Mouse (Mus musculus) MEL (cell line): Measurements from ENCODE around the gene Grm2. TPM values are rescaled to one million over a fixed set of nuclear protein-coding genes. Genes with fewer than 3 reads are reported as not detected.

Source experiments
- DNase-seq: peaks from one replicate; pipeline ENCODE4 v3.0.0; 2011; ENCODE audit warnings: low read depth, low spot score
- H3K27ac ChIP-seq: 2 replicates; pipeline ENCODE4 v1.5.1; 2012; ENCODE audit warnings: low read depth, mild to moderate bottlenecking, control low read depth, low read length, moderate library complexity; ENCODE audit not compliant: control insufficient read depth
- H3K27me3 ChIP-seq, 2 experiments: fragments of 150-350 bp in 1 of 2; sonication (generic) in 1 of 2; 2 replicates each; pipeline ENCODE4 v1.6.1; 2012; ENCODE audit warnings: low read length in 2 of 2, mild to moderate bottlenecking in 2 of 2, improper control_type of control experiment in 1 of 2, moderate library complexity in 1 of 2; ENCODE audit not compliant: insufficient read depth in 2 of 2, control insufficient read depth in 1 of 2
- H3K36me3 ChIP-seq, 2 experiments: 2 replicates each; pipeline ENCODE4 v1.6.1; 2012 to 2014; ENCODE audit warnings: low read length in 2 of 2, improper control_type of control experiment in 1 of 2, inconsistent platforms in 1 of 2, mild to moderate bottlenecking in 1 of 2; ENCODE audit not compliant: insufficient read depth in 2 of 2, control insufficient read depth in 1 of 2
- H3K4me1 ChIP-seq, 2 experiments: fragments of 150-350 bp in 1 of 2; sonication (generic) in 1 of 2; 2 replicates each; pipeline ENCODE4 v1.6.1; 2012; ENCODE audit warnings: low read length in 2 of 2, improper control_type of control experiment in 1 of 2, mild to moderate bottlenecking in 1 of 2; ENCODE audit not compliant: insufficient read depth in 2 of 2, control insufficient read depth in 1 of 2
- H3K4me3 ChIP-seq, 2 experiments: fragments of 150-350 bp in 1 of 2; sonication (generic) in 1 of 2; 2 replicates each; pipeline ENCODE4 v1.5.1; 2012; ENCODE audit warnings: low read depth in 2 of 2, low read length in 2 of 2, mild to moderate bottlenecking in 2 of 2, moderate library complexity in 2 of 2, control low read depth in 1 of 2, improper control_type of control experiment in 1 of 2; ENCODE audit not compliant: control insufficient read depth in 1 of 2, insufficient read depth in 1 of 2
- H3K79me2 ChIP-seq: 2 replicates; pipeline ENCODE4 v1.6.1; 2012; ENCODE audit warnings: mild to moderate bottlenecking, low read length, moderate library complexity; ENCODE audit not compliant: control insufficient read depth, poor library complexity, insufficient read depth
- H3K9ac ChIP-seq: 2 replicates; pipeline ENCODE4 v1.6.1; 2012; ENCODE audit warnings: low read depth, mild to moderate bottlenecking, control low read depth, low read length, moderate library complexity; ENCODE audit not compliant: control insufficient read depth, poor library complexity, severe bottlenecking
- H3K9me3 ChIP-seq: fragments of 150-350 bp; sonication (generic); replicated peaks from 2 replicates; pipeline ENCODE4 v1.6.1; 2012; ENCODE audit warnings: mild to moderate bottlenecking, low read length, improper control_type of control experiment, moderate library complexity; ENCODE audit not compliant: insufficient read depth
- CTCF ChIP-seq, 3 experiments: IDR thresholded peaks in 2 of 3; conservative IDR thresholded peaks in 1 of 3; 2 replicates each; pipeline ENCODE4 v1.5.1; 2011 to 2012; ENCODE audit warnings: low read length in 3 of 3, low read depth in 2 of 3, mild to moderate bottlenecking in 2 of 3, improper control_type of control experiment in 1 of 3, inconsistent platforms in 1 of 3, mixed read lengths in 1 of 3, moderate library complexity in 1 of 3; ENCODE audit not compliant: control insufficient read depth in 1 of 3, insufficient read depth in 1 of 3, poor library complexity in 1 of 3, severe bottlenecking in 1 of 3
- E2F4 ChIP-seq: IDR thresholded peaks from 2 replicates; pipeline ENCODE4 v1.6.1; 2011; ENCODE audit warnings: low read depth, low read length, improper control_type of control experiment, borderline replicate concordance
- ELF1 ChIP-seq: IDR thresholded peaks from 2 replicates; pipeline ENCODE4 v1.6.1; 2014; ENCODE audit warnings: low read depth, mild to moderate bottlenecking, inconsistent platforms, low read length, improper control_type of control experiment, moderate library complexity
- EP300 ChIP-seq, 2 experiments: IDR thresholded peaks; 2 replicates each; pipeline ENCODE4 v1.6.1; 2011; ENCODE audit warnings: improper control_type of control experiment in 2 of 2, low read length in 2 of 2, low read depth in 1 of 2, mild to moderate bottlenecking in 1 of 2
- ETS1 ChIP-seq: IDR thresholded peaks from 2 replicates; pipeline ENCODE4 v1.6.1; 2012; ENCODE audit warnings: low read depth, mild to moderate bottlenecking, inconsistent platforms, low read length, improper control_type of control experiment, moderate library complexity
- GABPA ChIP-seq: IDR thresholded peaks from 2 replicates; pipeline ENCODE4 v1.6.1; 2012; ENCODE audit warnings: low read depth, mild to moderate bottlenecking, inconsistent platforms, low read length, improper control_type of control experiment, moderate library complexity
- GATA1 ChIP-seq: IDR thresholded peaks from 2 replicates; pipeline ENCODE4 v1.6.1; 2011; ENCODE audit warnings: low read depth, low read length, improper control_type of control experiment
- JUND ChIP-seq: IDR thresholded peaks from 2 replicates; pipeline ENCODE4 v1.6.1; 2011; ENCODE audit warnings: low read depth, mild to moderate bottlenecking, improper control_type of control experiment, low read length
- MAFK ChIP-seq: IDR thresholded peaks from 2 replicates; pipeline ENCODE4 v1.6.1; 2011; ENCODE audit warnings: low read depth, mild to moderate bottlenecking, low read length, improper control_type of control experiment, borderline replicate concordance
- MAX ChIP-seq: IDR thresholded peaks from 2 replicates; pipeline ENCODE4 v1.6.1; 2011; ENCODE audit warnings: low read length, improper control_type of control experiment
- MAZ ChIP-seq: IDR thresholded peaks from 2 replicates; pipeline ENCODE4 v1.6.1; 2012; ENCODE audit warnings: low read depth, mild to moderate bottlenecking, inconsistent platforms, low read length, improper control_type of control experiment
- MEF2A ChIP-seq: IDR thresholded peaks from 2 replicates; pipeline ENCODE4 v1.6.1; 2014; ENCODE audit warnings: low read depth, mild to moderate bottlenecking, inconsistent platforms, low read length, improper control_type of control experiment; ENCODE audit not compliant: poor library complexity, insufficient replicate concordance, severe bottlenecking; ENCODE audit errors: extremely low read depth
- MXI1 ChIP-seq: IDR thresholded peaks from 2 replicates; pipeline ENCODE4 v1.6.1; 2011; ENCODE audit warnings: mild to moderate bottlenecking, low read depth, low read length, improper control_type of control experiment
- MYB ChIP-seq: IDR thresholded peaks from 2 replicates; pipeline ENCODE4 v1.6.1; 2011; ENCODE audit warnings: mild to moderate bottlenecking, low read depth, low read length, improper control_type of control experiment
- MYC ChIP-seq: IDR thresholded peaks from 2 replicates; pipeline ENCODE4 v1.6.1; 2011; ENCODE audit warnings: low read depth, mild to moderate bottlenecking, low read length, improper control_type of control experiment, moderate library complexity
- NELFE ChIP-seq: IDR thresholded peaks from 2 replicates; pipeline ENCODE4 v1.6.1; 2011; ENCODE audit warnings: low read depth, low read length, improper control_type of control experiment
- NRF1 ChIP-seq: IDR thresholded peaks from 2 replicates; pipeline ENCODE4 v1.6.1; 2014; ENCODE audit warnings: low read depth, mild to moderate bottlenecking, inconsistent platforms, low read length, improper control_type of control experiment, moderate library complexity; ENCODE audit not compliant: poor library complexity, insufficient read depth, severe bottlenecking
- POLR2A ChIP-seq, 2 experiments: IDR thresholded peaks; 2 replicates each; pipeline ENCODE4 v1.6.1; 2011 to 2012; ENCODE audit warnings: low read length in 2 of 2, mild to moderate bottlenecking in 2 of 2, control low read depth in 1 of 2, improper control_type of control experiment in 1 of 2, low read depth in 1 of 2, moderate library complexity in 1 of 2; ENCODE audit not compliant: control insufficient read depth in 1 of 2, insufficient read depth in 1 of 2, poor library complexity in 1 of 2
- POLR2AphosphoS2 ChIP-seq: IDR thresholded peaks from 2 replicates; pipeline ENCODE4 v1.6.1; 2011; ENCODE audit warnings: low read length, improper control_type of control experiment
- POLR2AphosphoS5 ChIP-seq: IDR thresholded peaks from 2 replicates; pipeline ENCODE4 v1.6.1; 2012; ENCODE audit warnings: low read depth, borderline replicate concordance, mild to moderate bottlenecking, inconsistent platforms, low read length, moderate library complexity, mixed read lengths
- RAD21 ChIP-seq: IDR thresholded peaks from 2 replicates; pipeline ENCODE4 v1.6.1; 2011; ENCODE audit warnings: mild to moderate bottlenecking, low read depth, low read length, improper control_type of control experiment
- RCOR1 ChIP-seq: IDR thresholded peaks from 2 replicates; pipeline ENCODE4 v1.6.1; 2012; ENCODE audit warnings: low read depth, mild to moderate bottlenecking, inconsistent platforms, low read length, improper control_type of control experiment
- SMC3 ChIP-seq: IDR thresholded peaks from 2 replicates; pipeline ENCODE4 v1.6.1; 2011; ENCODE audit warnings: low read depth, low read length, improper control_type of control experiment
- UBTF ChIP-seq: IDR thresholded peaks from 2 replicates; pipeline ENCODE4 v1.6.1; 2012; ENCODE audit warnings: low read depth, mild to moderate bottlenecking, inconsistent platforms, low read length, improper control_type of control experiment, moderate library complexity, borderline replicate concordance; ENCODE audit not compliant: insufficient read depth
- USF1 ChIP-seq: IDR thresholded peaks from 2 replicates; pipeline ENCODE4 v1.6.1; 2014; ENCODE audit warnings: low read depth, mild to moderate bottlenecking, inconsistent platforms, low read length, improper control_type of control experiment, moderate library complexity
- USF2 ChIP-seq, 2 experiments: IDR thresholded peaks; 2 replicates each; pipeline ENCODE4 v1.6.1; 2011 to 2012; ENCODE audit warnings: improper control_type of control experiment in 2 of 2, low read length in 2 of 2, borderline replicate concordance in 1 of 2, inconsistent platforms in 1 of 2, low read depth in 1 of 2, mild to moderate bottlenecking in 1 of 2; ENCODE audit not compliant: insufficient read depth in 1 of 2
- ZC3H11A ChIP-seq: IDR thresholded peaks from 2 replicates; pipeline ENCODE4 v1.6.1; 2012; ENCODE audit warnings: low read depth, mild to moderate bottlenecking, inconsistent platforms, low read length, improper control_type of control experiment
- ZKSCAN1 ChIP-seq: IDR thresholded peaks from 2 replicates; pipeline ENCODE4 v1.6.1; 2012; ENCODE audit warnings: low read depth, mild to moderate bottlenecking, inconsistent platforms, low read length, improper control_type of control experiment, moderate library complexity
- ZMIZ1 ChIP-seq: IDR thresholded peaks from 2 replicates; pipeline ENCODE4 v1.6.1; 2012; ENCODE audit warnings: low read depth, mild to moderate bottlenecking, inconsistent platforms, low read length, improper control_type of control experiment, moderate library complexity
- ZNF384 ChIP-seq: IDR thresholded peaks from 2 replicates; pipeline ENCODE4 v1.6.1; 2012; ENCODE audit warnings: low read depth, mild to moderate bottlenecking, inconsistent platforms, low read length, improper control_type of control experiment
- polyA plus RNA-seq, 2 experiments: library from polyadenylated mRNA; stranded (reverse) in 1 of 2; unstranded in 1 of 2; fragments of >175 nt in 1 of 2; fragments of >200 nt in 1 of 2; gene quantifications; 2 replicates each; pipeline versions ENCODE4 v1.2.1 to v1.2.4; 2012; ENCODE audit warnings: low replicate concordance in 2 of 2, low read depth in 1 of 2; ENCODE audit not compliant: insufficient read length in 2 of 2, insufficient read depth in 1 of 2, missing spikeins in 1 of 2
- total RNA-seq: library from RNA; depleted of rRNA; stranded (reverse); fragments of 300-350 nt; gene quantifications from 2 replicates; pipeline ENCODE4 v1.2.3, GENCODE M21; 2012

Grm2 gene
- total and polyA plus RNA-seq, 3 experiments = not detected

DNA sequence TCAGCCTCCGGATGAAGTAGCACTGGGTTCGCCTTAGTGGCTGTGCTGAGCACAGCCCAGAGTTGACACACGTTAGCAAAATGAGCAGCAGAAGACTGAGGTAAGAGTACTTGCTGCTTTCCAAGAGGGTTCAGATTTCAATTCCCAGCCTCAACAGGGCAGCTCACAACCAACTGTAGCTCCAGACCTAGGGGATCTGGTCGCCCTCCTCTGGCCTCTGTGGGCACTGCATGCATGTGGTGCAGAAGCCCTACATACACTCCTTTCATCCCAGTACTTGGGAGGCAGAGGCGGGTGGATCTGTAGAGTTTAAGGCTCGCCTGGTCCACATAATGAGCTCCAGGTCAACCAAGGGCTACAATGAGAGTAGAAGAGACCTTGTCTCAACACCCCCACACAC, 12.1 kb downstream of the Grm2 start:
- peak; percentile 55 for DNase-seq
- Histone ChIP-seq H3K4me3 (no peak overlapping the region), H3K4me1 (no peaks in the 10 kb centered on the region), H3K27me3 (peaks cover 5 to 6% of the 10 kb centered on the region in 2 experiments; a peak in 3 of 4 replicates), H3K79me2 (no peaks in the 10 kb centered on the region), H3K27ac (no peak overlapping the region), H3K9me3 (no peaks in the 10 kb centered on the region), H3K9ac (no peak overlapping the region), H3K36me3 (no peaks in the 10 kb centered on the region)
- no peak for TF ChIP-seq ZKSCAN1
- TF ChIP-seq RAD21 = peak; percentile 20
- no peak for TF ChIP-seq RCOR1
- TF ChIP-seq GATA1 = no peak
- no peak for TF ChIP-seq USF2 (IDR thresholded peaks at IDR 0.05; ENCODE audit: borderline replicate concordance in 1 of 2, insufficient read depth in 1 of 2, low read depth in 1 of 2, low read length in 2 of 2)
- TF ChIP-seq MAZ = no peak
- no peak for TF ChIP-seq NELFE
- TF ChIP-seq MAX = no peak
- peak; percentile 57 for TF ChIP-seq SMC3
- TF ChIP-seq MXI1 = no peak
- no peak for TF ChIP-seq ZC3H11A
- TF ChIP-seq NRF1 = no peak
- TF ChIP-seq ZMIZ1 = no peak
- no peak for TF ChIP-seq ELF1
- no peak for TF ChIP-seq MYB
- TF ChIP-seq MAFK = no peak
- TF ChIP-seq POLR2AphosphoS5 = no peak
- no peak for TF ChIP-seq ETS1
- TF ChIP-seq JUND = no peak
- no peak for TF ChIP-seq UBTF
- TF ChIP-seq CTCF (IDR thresholded peaks at IDR 0.05 in 2 of 3, conservative IDR thresholded peaks at IDR 0.05 in 1 of 3; ENCODE audit: control insufficient read depth in 1 of 3, insufficient read depth in 1 of 3, low read depth in 2 of 3, low read length in 3 of 3, poor library complexity in 1 of 3, severe bottlenecking in 1 of 3) = peak in 2 of 3 experiments; percentile 54 to 64; a peak in 5 of 6 replicates

DNA sequence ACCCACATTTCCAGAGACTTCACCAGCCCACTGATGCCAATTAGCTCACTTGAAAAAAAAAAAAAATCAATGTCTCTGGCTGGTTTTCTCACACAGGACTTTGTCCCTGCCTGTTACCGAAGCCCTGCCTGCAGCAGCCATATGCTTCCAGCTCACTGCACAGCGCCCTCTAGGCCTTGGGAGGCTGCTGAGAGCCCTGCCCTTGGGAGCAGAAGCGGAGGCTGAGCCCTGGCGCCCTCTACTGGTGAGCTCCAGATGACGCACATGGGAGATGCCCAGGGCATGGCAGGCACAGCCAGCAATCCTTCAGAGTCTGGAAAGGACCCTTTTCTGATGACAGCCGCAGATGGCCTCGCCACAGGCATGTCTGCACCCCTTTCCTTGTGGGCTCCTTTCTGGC, 12.8 kb downstream of the Grm2 start:
- Histone ChIP-seq H3K27ac (no peak overlapping the region), H3K36me3 (no peaks in the 10 kb centered on the region), H3K4me1 (no peaks in the 10 kb centered on the region), H3K9me3 (no peaks in the 10 kb centered on the region), H3K4me3 (no peak overlapping the region), H3K27me3 (peaks cover 5 to 6% of the 10 kb centered on the region in 2 experiments; a peak in 3 of 4 replicates), H3K79me2 (no peaks in the 10 kb centered on the region), H3K9ac (no peak overlapping the region)
- peak; percentile 88 for DNase-seq
- no peak for TF ChIP-seq MEF2A
- no peak for TF ChIP-seq ZKSCAN1
- TF ChIP-seq GATA1 = no peak
- no peak for TF ChIP-seq POLR2A (IDR thresholded peaks at IDR 0.05; ENCODE audit: control insufficient read depth in 1 of 2, insufficient read depth in 1 of 2, low read depth in 1 of 2, low read length in 2 of 2, poor library complexity in 1 of 2)
- TF ChIP-seq POLR2AphosphoS5 = no peak
- TF ChIP-seq MXI1 = no peak; the same call in 1 of the 2 replicates
- no peak for TF ChIP-seq USF1
- no peak; the same call in 1 of the 2 replicates for TF ChIP-seq MAZ
- no peak for TF ChIP-seq ETS1
- TF ChIP-seq POLR2AphosphoS2 = no peak
- no peak for TF ChIP-seq GABPA
- TF ChIP-seq NRF1 = no peak
- TF ChIP-seq MYC = peak; percentile 76
- peak; percentile 53 for TF ChIP-seq MAX
- no peak for TF ChIP-seq MAFK
- no peak for TF ChIP-seq NELFE
- no peak for TF ChIP-seq ELF1
- TF ChIP-seq E2F4 = no peak
- peak; percentile 47 for TF ChIP-seq ZNF384
- peak; percentile 66 for TF ChIP-seq RAD21
- no peak for TF ChIP-seq EP300 (IDR thresholded peaks at IDR 0.05; ENCODE audit: low read depth in 1 of 2, low read length in 2 of 2)
